Mouse (Mus musculus): ENCODE data around the gene Depdc7.

Depdc7 gene

GRCm38 (mm10) chr2:104742741-104743064, at the start of gene Depdc7:
TSS of gene Depdc7 (minus strand) at chr2:104742878.
- DNase-seq (ENCODE audit: low read depth) = peak; percentile 92

- DNase-seq (ENCODE audit: low read depth) = peak; percentile 69
These were observed 32.1 kb upstream of the Depdc7 start for GRCm38 (mm10) chr2:104774763-104775162.

- no peak for DNase-seq (ENCODE audit: low read depth)
These were observed 26.0 kb upstream of the Depdc7 start for GRCm38 (mm10) chr2:104768697-104769096.

- DNase-seq (ENCODE audit: low read depth) = peak; percentile 29
These were observed 21.3 kb upstream of the Depdc7 start for GRCm38 (mm10) chr2:104764018-104764417.

GRCm38 (mm10) chr2:104763134-104763703, 20.5 kb upstream of the Depdc7 start:
- DNase-seq (ENCODE audit: low read depth) = peak; percentile 61

GRCm38 (mm10) chr2:104750611-104751010, 7.9 kb upstream of the Depdc7 start:
- DNase-seq (ENCODE audit: low read depth) = peak; percentile 73

GRCm38 (mm10) chr2:104748652-104749183, 6.0 kb upstream of the Depdc7 start:
- no peak for DNase-seq (ENCODE audit: low read depth)

GRCm38 (mm10) chr2:104746251-104746650, 3.6 kb upstream of the Depdc7 start:
- no peak for DNase-seq (ENCODE audit: low read depth)

GRCm38 (mm10) chr2:104743971-104744370, 1.3 kb upstream of the Depdc7 start:
- DNase-seq (ENCODE audit: low read depth) = no peak

- no peak for DNase-seq (ENCODE audit: low read depth)
These were observed 482 bp upstream of the Depdc7 start for GRCm38 (mm10) chr2:104743160-104743559.

GRCm38 (mm10) chr2:104741896-104742740, 560 bp downstream of the Depdc7 start:
- no peak for DNase-seq (ENCODE audit: low read depth)

- no peak for DNase-seq (ENCODE audit: low read depth)
These were observed 1.5 kb downstream of the Depdc7 start for GRCm38 (mm10) chr2:104741015-104741758.

GRCm38 (mm10) chr2:104740248-104740949, 2.3 kb downstream of the Depdc7 start:
- DNase-seq (ENCODE audit: low read depth) = no peak

- DNase-seq (ENCODE audit: low read depth) = no peak
These were observed 3.0 kb downstream of the Depdc7 start for GRCm38 (mm10) chr2:104739691-104740090.

- no peak for DNase-seq (ENCODE audit: low read depth)
These were observed 6.4 kb downstream of the Depdc7 start for GRCm38 (mm10) chr2:104736241-104736640.

GRCm38 (mm10) chr2:104732562-104733256, 10.0 kb downstream of the Depdc7 start:
- DNase-seq (ENCODE audit: low read depth) = peak; percentile 56

- DNase-seq (ENCODE audit: low read depth) = peak; percentile 59
These were observed 10.6 kb downstream of the Depdc7 start for GRCm38 (mm10) chr2:104732033-104732444.

- no peak for DNase-seq (ENCODE audit: low read depth)
These were observed 15.3 kb downstream of the Depdc7 start for GRCm38 (mm10) chr2:104727369-104727768.

- no peak for DNase-seq (ENCODE audit: low read depth)
These were observed 20.7 kb downstream of the Depdc7 start for GRCm38 (mm10) chr2:104722021-104722420.

- peak; percentile 14 for DNase-seq (ENCODE audit: low read depth)
These were observed 24.9 kb downstream of the Depdc7 start for GRCm38 (mm10) chr2:104717827-104718226.

GRCm38 (mm10) chr2:104717231-104717735, 25.4 kb downstream of the Depdc7 start:
- DNase-seq (ENCODE audit: low read depth) = peak; percentile 71

Data from NIH3T3 (cell line).